Mouse (Mus musculus) thymus, adult 2 months (tissue): ENCODE results near the gene Raver2.

ENCODE experiments used
- CTCF ChIP-seq: fragments of 200-500 bp; IDR thresholded peaks from 2 replicates; pipeline ENCODE4 v1.5.1; 2012; ENCODE audit warnings: mild to moderate bottlenecking, control low read depth, low read length, moderate library complexity, borderline replicate concordance; ENCODE audit not compliant: control insufficient read depth, poor library complexity, insufficient read depth; ENCODE audit errors: extremely low read depth
- POLR2A ChIP-seq: fragments of 200-500 bp; IDR thresholded peaks from 2 replicates; pipeline ENCODE4 v1.6.1; 2012; ENCODE audit warnings: mild to moderate bottlenecking, low read length, control low read depth, moderate library complexity; ENCODE audit not compliant: control insufficient read depth, poor library complexity, insufficient read depth; ENCODE audit errors: extremely low read depth

DNA sequence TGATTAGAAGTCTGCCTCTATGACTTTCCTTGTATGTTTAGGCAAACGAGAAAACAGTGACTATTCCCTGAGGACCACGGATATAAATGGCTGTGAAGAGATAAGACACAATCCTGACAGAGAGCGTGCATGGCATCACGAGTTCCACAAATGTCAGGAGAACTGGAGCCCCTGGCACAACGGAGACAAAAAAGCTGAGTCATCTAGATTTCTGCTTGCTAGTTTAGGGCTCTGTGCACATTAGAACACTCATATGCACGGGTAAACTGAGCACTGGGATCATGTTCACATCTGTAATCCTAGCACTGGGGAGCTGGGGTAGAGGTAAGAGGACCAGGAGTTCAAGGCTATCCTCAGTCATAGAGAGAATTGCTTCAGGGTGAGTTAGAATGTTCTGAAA, 111.1 kb downstream of the Raver2 start:
- TF ChIP-seq CTCF = no peak
- no peak for TF ChIP-seq POLR2A
